Mouse (Mus musculus): Measurements from ENCODE around the gene Ano3.

- TF ChIP-seq CTCF (IDR thresholded peaks at IDR 0.05; ENCODE audit: low read depth) (peak; percentile 10; the same call in 1 of the 2 replicates), EP300 (IDR thresholded peaks at IDR 0.05; ENCODE audit: low read depth) (no peak)
Observed at GRCm38 (mm10) chr2:110981733-110982132, 31.0 kb upstream of the Ano3 start.
